Mouse (Mus musculus) kidney, embryonic 15.5 days (tissue): ENCODE data around the gene 1700001K19Rik. TPM values are rescaled to one million over a fixed set of nuclear protein-coding genes. Genes with fewer than 3 reads are reported as not detected.
"Not testable (repeated sequence)": the region's sequence is repeated elsewhere in the genome, so short reads cannot be mapped to it uniquely, and the experiment has no call there.

Experiments used
- ATAC-seq: fragments of 200-750 bp; cut with Nextera tagmentation; replicated peaks from 2 replicates; pipeline ENCODE4 v1.8.0; 2017; ENCODE audit warnings: moderate TSS enrichment; ENCODE audit not compliant: low FRiP score
- H3K27ac ChIP-seq: fragments of 300-500 bp; sonication (generic); 2 replicates; pipeline ENCODE4 v1.5.1; 2015; ENCODE audit warnings: mild to moderate bottlenecking, inconsistent platforms
- H3K27me3 ChIP-seq: fragments of 300-500 bp; sonication (generic); 2 replicates; pipeline ENCODE4 v1.6.1; 2015; ENCODE audit warnings: inconsistent platforms
- H3K36me3 ChIP-seq: fragments of 300-500 bp; sonication (generic); 2 replicates; pipeline ENCODE4 v1.6.1; 2015; ENCODE audit warnings: inconsistent platforms
- H3K4me1 ChIP-seq: fragments of 300-500 bp; sonication (generic); 2 replicates; pipeline ENCODE4 v1.6.1; 2015; ENCODE audit warnings: inconsistent platforms
- H3K4me2 ChIP-seq: fragments of 300-500 bp; sonication (generic); 2 replicates; pipeline ENCODE4 v1.6.1; 2015; ENCODE audit warnings: moderate library complexity, mild to moderate bottlenecking, inconsistent platforms
- H3K4me3 ChIP-seq: fragments of 300-500 bp; sonication (generic); replicated peaks from 2 replicates; pipeline ENCODE4 v1.5.1; 2015; ENCODE audit warnings: mild to moderate bottlenecking, inconsistent platforms
- H3K9ac ChIP-seq: fragments of 300-500 bp; sonication (generic); 2 replicates; pipeline ENCODE4 v1.6.1; 2015; ENCODE audit warnings: mild to moderate bottlenecking, inconsistent platforms
- H3K9me3 ChIP-seq: fragments of 300-500 bp; sonication (generic); replicated peaks from 2 replicates; pipeline ENCODE4 v1.6.1; 2016; ENCODE audit warnings: inconsistent platforms
- WGBS: fragments of 180-500 bp; shearing (Covaris S2); methylation state at CpG from one replicate; pipeline ENCODE4 v1.1.7; 2015; ENCODE audit warnings: mixed read lengths; 5-methylcytosine and 5-hydroxymethylcytosine counted together
- polyA plus RNA-seq: library from polyadenylated mRNA; unstranded; fragments of >200 nt; fragmentation: Nextera tagmentation; extraction: Ambion mirVana; gene quantifications from 2 replicates; pipeline ENCODE4 v1.2.1, GENCODE M21; 2015

The 1700001K19Rik gene
- polyA plus RNA-seq, 1 experiment from 2014 or later = 0.27 TPM

- ATAC-seq = peak; percentile 66; the same call in 1 of the 2 replicates
- Histone ChIP-seq H3K4me3 (no peak overlapping the region), H3K9ac (no peak overlapping the region), H3K27me3 (no peaks in the 10 kb centered on the region), H3K4me2 (0 out of 2 replicates have a peak overlapping the region, but pooled peaks have one; percentile 33), H3K27ac (no peak overlapping the region), H3K9me3 (no peaks in the 10 kb centered on the region), H3K36me3 (no peaks in the 10 kb centered on the region), H3K4me1 (peaks cover 36% of the 10 kb centered on the region)
- 24% methylated on average over 8 of the region's 8 CpGs for WGBS
Measured at GRCm38 (mm10) chr12:110703008-110703471, 20.6 kb upstream of the 1700001K19Rik start.

- Histone ChIP-seq H3K27me3 (no peaks in the 10 kb centered on the region), H3K9ac (no peak within 1 kb of the TSS), H3K9me3 (no peaks in the 10 kb centered on the region), H3K4me1 (peaks cover 36% of the 10 kb centered on the region), H3K36me3 (no peaks in the 10 kb centered on the region), H3K4me2 (0 out of 2 replicates have a peak within 1 kb of the TSS, but pooled peaks have one; percentile 33), H3K4me3 (no peak within 1 kb of the TSS), H3K27ac (no peak within 1 kb of the TSS)
- no peak for ATAC-seq
- WGBS = 42% methylated on average over 4 of the region's 4 CpGs
Measured at GRCm38 (mm10) chr12:110702556-110702955, 20.1 kb upstream of the 1700001K19Rik start, which contains the start of gene Hsp90aa1. Gene Hsp90aa1 (minus strand): TSS chr12:110702728.

- H3K36me3 ChIP-seq, H3K4me2 ChIP-seq, H3K9ac ChIP-seq, ATAC-seq, H3K4me3 ChIP-seq, H3K27me3 ChIP-seq, H3K9me3 ChIP-seq, H3K27ac ChIP-seq: not testable (repeated sequence)
- peaks cover 34% of the 10 kb centered on the region for H3K4me1 ChIP-seq
- 25% methylated on average over 1 of the region's 3 CpGs for WGBS
Measured at GRCm38 (mm10) chr12:110701363-110701762, 18.9 kb upstream of the 1700001K19Rik start.

- H3K36me3 ChIP-seq = no peaks in the 10 kb centered on the region
- WGBS = 70% methylated on average over 2 of the region's 2 CpGs
- no peak for ATAC-seq
Measured at GRCm38 (mm10) chr12:110700730-110701129, 18.3 kb upstream of the 1700001K19Rik start.

GRCm38 (mm10) chr12:110699171-110699547, 16.7 kb upstream of the 1700001K19Rik start:
- no peaks in the 10 kb centered on the region for H3K9me3 ChIP-seq
- no peak overlapping the region for H3K27ac ChIP-seq
- H3K4me2 ChIP-seq = peak overlapping the region; percentile 7; the same call in 1 of the 2 replicates
- 54% methylated on average over 2 of the region's 2 CpGs for WGBS
- H3K4me1 ChIP-seq = peaks cover 38% of the 10 kb centered on the region
- no peaks in the 10 kb centered on the region for H3K27me3 ChIP-seq
- no peak overlapping the region for H3K4me3 ChIP-seq
- H3K9ac ChIP-seq = no peak overlapping the region
- no peak for ATAC-seq
- peaks cover 8% of the 10 kb centered on the region for H3K36me3 ChIP-seq

More at GRCm38 (mm10) chr12:110700730-110701129, 18.3 kb upstream of the 1700001K19Rik start:
- Histone ChIP-seq H3K9ac (no peak overlapping the region), H3K9me3 (no peaks in the 10 kb centered on the region), H3K4me1 (peaks cover 30% of the 10 kb centered on the region), H3K27me3 (no peaks in the 10 kb centered on the region), H3K4me2 (no peak overlapping the region), H3K4me3 (no peak overlapping the region), H3K27ac (no peak overlapping the region)

GRCm38 (mm10) chr12:110698523-110699170, 16.2 kb upstream of the 1700001K19Rik start:
- H3K4me3 ChIP-seq = no peak overlapping the region
- no peak overlapping the region for H3K9ac ChIP-seq
- peaks cover 38% of the 10 kb centered on the region for H3K4me1 ChIP-seq
- no peaks in the 10 kb centered on the region for H3K27me3 ChIP-seq
- peak overlapping the region; percentile 7; the same call in 1 of the 2 replicates for H3K4me2 ChIP-seq
- H3K36me3 ChIP-seq = peaks cover 12% of the 10 kb centered on the region
- H3K9me3 ChIP-seq = no peaks in the 10 kb centered on the region
- 46% methylated on average over 14 of the region's 15 CpGs for WGBS
- no peak for ATAC-seq
- no peak overlapping the region for H3K27ac ChIP-seq

- Histone ChIP-seq H3K27ac (no peak overlapping the region), H3K4me1 (peaks cover 33% of the 10 kb centered on the region), H3K4me3 (no peak overlapping the region), H3K9me3 (no peaks in the 10 kb centered on the region), H3K36me3 (peaks cover 17% of the 10 kb centered on the region), H3K9ac (no peak overlapping the region), H3K4me2 (no peak overlapping the region), H3K27me3 (no peaks in the 10 kb centered on the region)
- ATAC-seq = no peak
- WGBS = 100% methylated on average over 1 of the region's 1 CpGs
Measured at GRCm38 (mm10) chr12:110698080-110698479, 15.7 kb upstream of the 1700001K19Rik start.

GRCm38 (mm10) chr12:110697457-110697856, 15.0 kb upstream of the 1700001K19Rik start:
- Histone ChIP-seq H3K36me3 (peaks cover 23% of the 10 kb centered on the region), H3K27me3 (no peaks in the 10 kb centered on the region), H3K9ac (no peak overlapping the region), H3K9me3 (no peaks in the 10 kb centered on the region), H3K4me2 (peak overlapping the region; percentile 84; the same call in 1 of the 2 replicates), H3K4me3 (peak overlapping the region; percentile 100; the same call in 1 of the 2 replicates), H3K4me1 (peaks cover 28% of the 10 kb centered on the region), H3K27ac (no peak overlapping the region)
- WGBS = 74% methylated on average over 5 of the region's 5 CpGs
- no peak for ATAC-seq

- Histone ChIP-seq H3K27ac (peak overlapping the region; percentile 91), H3K4me2 (peak overlapping the region; percentile 84), H3K27me3 (no peaks in the 10 kb centered on the region), H3K36me3 (peaks cover 26% of the 10 kb centered on the region), H3K9me3 (no peaks in the 10 kb centered on the region), H3K4me1 (peaks cover 28% of the 10 kb centered on the region), H3K4me3 (peak overlapping the region; percentile 100), H3K9ac (peak overlapping the region; percentile 79)
- WGBS = 44% methylated on average over 9 of the region's 9 CpGs
- ATAC-seq = no peak
Measured at GRCm38 (mm10) chr12:110696975-110697400, 14.6 kb upstream of the 1700001K19Rik start.

GRCm38 (mm10) chr12:110696173-110696974, 14.0 kb upstream of the 1700001K19Rik start:
- WGBS = under 1% methylated on average over 88 of the region's 89 CpGs

GRCm38 (mm10) chr12:110695676-110696171, 13.3 kb upstream of the 1700001K19Rik start:
- Histone ChIP-seq H3K4me3 (peak overlapping the region; percentile 100), H3K27me3 (no peaks in the 10 kb centered on the region), H3K4me2 (peak overlapping the region; percentile 84), H3K36me3 (peaks cover 33% of the 10 kb centered on the region), H3K4me1 (peaks cover 23% of the 10 kb centered on the region), H3K9me3 (no peaks in the 10 kb centered on the region), H3K9ac (peak overlapping the region; percentile 100), H3K27ac (peak overlapping the region; percentile 94)
- under 1% methylated on average over 53 of the region's 55 CpGs for WGBS
- ATAC-seq = peak; percentile 63

More at GRCm38 (mm10) chr12:110696173-110696974, 14.0 kb upstream of the 1700001K19Rik start:
- Histone ChIP-seq H3K4me2 (peak overlapping the region; percentile 84), H3K36me3 (peaks cover 32% of the 10 kb centered on the region), H3K9me3 (no peaks in the 10 kb centered on the region), H3K27me3 (no peaks in the 10 kb centered on the region), H3K9ac (peak overlapping the region; percentile 100), H3K4me1 (peaks cover 28% of the 10 kb centered on the region), H3K27ac (peak overlapping the region; percentile 94), H3K4me3 (peak overlapping the region; percentile 100)
- peak; percentile 94 for ATAC-seq
